13 mouse cellular contexts compared by ENCODE assay signal in the genomic region with DNA sequence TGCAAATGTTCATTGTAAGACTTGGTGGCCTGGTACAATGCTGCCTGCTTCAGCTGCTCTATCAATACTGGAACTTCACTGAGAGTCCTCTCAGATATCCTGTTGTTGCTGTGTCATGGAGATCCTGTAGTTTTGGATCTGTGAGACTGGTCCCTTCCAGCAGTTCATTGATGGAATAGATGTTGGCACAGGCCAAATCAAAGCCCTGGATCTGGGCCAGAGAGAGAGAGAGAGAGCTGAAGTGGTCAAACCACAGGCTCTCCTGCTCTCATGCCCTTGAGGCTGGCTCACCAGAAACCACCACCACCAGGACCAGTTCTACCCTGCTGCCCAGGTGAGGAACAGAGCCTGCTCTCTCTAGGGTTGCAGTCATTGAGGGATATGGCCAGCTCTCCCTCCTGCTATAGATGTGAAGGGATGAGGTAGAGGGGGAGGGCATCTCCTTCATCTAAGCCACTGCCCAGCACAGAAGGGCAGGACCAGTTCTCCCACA. TPM values are rescaled to one million over a fixed set of nuclear protein-coding genes. Genes with fewer than 3 reads are reported as not detected.
DNase-seq lines count a peak whose midpoint lies in the region; ATAC-seq and TF ChIP-seq lines count a peak whose summit lies in the region.
"Had no signal": no experiment of that assay in that cellular context is flagged by ENCODE, and none has a peak within 500 bp of the region (broad histone marks: within the 10 kb centered on the region; RNA-seq: fewer than 3 reads in every experiment).

No protein-coding gene starts in this region.

- ATAC-seq in forebrain, postnatal 0 days, result peak; percentile 10; the same call in 1 of the 2 replicates
- no peak for ATAC-seq in forebrain, embryonic 16.5 days

- peak; percentile 16 for DNase-seq in forebrain, postnatal 0 days
- peak; percentile 35 for DNase-seq in left cerebral cortex, postnatal 4 days
- no peak for DNase-seq in left cerebral cortex, adult 18-20 months (ENCODE audit: low spot score in 2 of 2)
- peak; percentile 17 for DNase-seq in 416B (ENCODE audit: low read depth)
- DNase-seq in Muller cell, postnatal 12 days (ENCODE audit: inconsistent ontology term), result peak; percentile 45
- DNase-seq in c-Kit-positive CD71-positive TER-119-positive erythroid progenitor cells, embryonic 14.5 days (ENCODE audit: low spot score), result no peak
- DNase-seq: cerebellum, adult 18-20 months; gastrocnemius, postnatal 36 days; kidney, adult 8-10 months; liver, embryonic 13.5 days had no signal

- no peak overlapping the region for H3K27ac ChIP-seq in forebrain, postnatal 0 days (ENCODE audit: low read depth, low read length)
- no peak overlapping the region for H3K27ac ChIP-seq in forebrain, embryonic 16.5 days (ENCODE audit: low read length)
- H3K27ac ChIP-seq: heart, embryonic 13.5 days; liver, embryonic 13.5 days; midbrain, embryonic 10.5 days had no signal

- H3K9ac ChIP-seq in forebrain, postnatal 0 days, result no peak overlapping the region
- no peak overlapping the region for H3K9ac ChIP-seq in forebrain, embryonic 16.5 days (replicated peaks; ENCODE audit: low read depth, low read length)
- H3K9ac ChIP-seq: heart, embryonic 13.5 days; liver, embryonic 13.5 days had no signal

- intact Hi-C loops in left cerebral cortex, postnatal 4 days (cut with DNase I), result no loop called here

- no peaks in the 10 kb centered on the region for H3K9me3 ChIP-seq in forebrain, postnatal 0 days (ENCODE audit: low read length)
- no peaks in the 10 kb centered on the region for H3K9me3 ChIP-seq in forebrain, embryonic 16.5 days (ENCODE audit: control insufficient read depth, low read length)
- H3K9me3 ChIP-seq: heart, embryonic 13.5 days; liver, embryonic 13.5 days; midbrain, embryonic 10.5 days had no signal

- no peaks in the 10 kb centered on the region for H3K27me3 ChIP-seq in forebrain, postnatal 0 days (ENCODE audit: insufficient read depth, low read length)
- H3K27me3 ChIP-seq in forebrain, embryonic 16.5 days (replicated peaks; ENCODE audit: control insufficient read depth, insufficient read depth, low read length), result no peaks in the 10 kb centered on the region
- H3K27me3 ChIP-seq: heart, embryonic 13.5 days; liver, embryonic 13.5 days had no signal

- TF ChIP-seq CTCF in forebrain, postnatal 0 days (IDR thresholded peaks at IDR 0.05; ENCODE audit: low read depth), result no peak

- no peak overlapping the region for H3K4me2 ChIP-seq in forebrain, postnatal 0 days (ENCODE audit: low read depth)
- no peak overlapping the region for H3K4me2 ChIP-seq in forebrain, embryonic 16.5 days (ENCODE audit: low read length)
- H3K4me2 ChIP-seq: heart, embryonic 13.5 days; liver, embryonic 13.5 days had no signal

- H3K4me3 ChIP-seq in forebrain, postnatal 0 days (ENCODE audit: low read depth, low read length), result no peak overlapping the region
- no peak overlapping the region for H3K4me3 ChIP-seq in forebrain, embryonic 16.5 days (replicated peaks; ENCODE audit: low read length)
- H3K4me3 ChIP-seq: heart, embryonic 13.5 days; liver, embryonic 13.5 days; midbrain, embryonic 10.5 days had no signal

- no peaks in the 10 kb centered on the region for H3K4me1 ChIP-seq in forebrain, postnatal 0 days (ENCODE audit: insufficient read depth)
- H3K4me1 ChIP-seq in forebrain, embryonic 16.5 days (replicated peaks; ENCODE audit: control insufficient read depth, insufficient read depth, low read length), result no peaks in the 10 kb centered on the region
- H3K4me1 ChIP-seq: midbrain, embryonic 10.5 days had no signal

- H3K36me3 ChIP-seq in forebrain, postnatal 0 days (ENCODE audit: insufficient read depth), result no peaks in the 10 kb centered on the region; the same call in 1 of the 2 replicates
- no peaks in the 10 kb centered on the region for H3K36me3 ChIP-seq in forebrain, embryonic 16.5 days (ENCODE audit: control insufficient read depth, insufficient read depth)
- H3K36me3 ChIP-seq: liver, embryonic 13.5 days had no signal

RNA-seq across cellular contexts. Expression of a gene that starts 10.7 kb away (rescaled TPM):
- total RNA-seq in forebrain, postnatal 0 days (2014; rRNA removed), result 28.9 and 35.1 TPM in 2 replicates
- polyA plus RNA-seq in forebrain, postnatal 0 days (2015; fragmentation: Nextera tagmentation; extraction: Ambion mirVana), result 8.7 and 13.3 TPM in 2 replicates
- 21.9 and 26.6 TPM in 2 replicates for polyA plus RNA-seq in forebrain, embryonic 16.5 days (2015; fragmentation: Nextera tagmentation; extraction: Ambion mirVana)
- total RNA-seq in left cerebral cortex, postnatal 4 days (2021), result 10 to 100 TPM; 32.1 to 34.1 TPM
- 10 to 100 TPM; 38.8 to 40.4 TPM for total RNA-seq in left cerebral cortex, adult 18-20 months (2021)

Comparison
In these comparisons a context has a peak if more than half of its experiments do, and no peak if none do; other contexts are left out.
1. DNase-seq: peak in forebrain, postnatal 0 days (single experiment), left cerebral cortex, postnatal 4 days (single experiment), 416B (single experiment) and Muller cell, postnatal 12 days (single experiment); none in left cerebral cortex, adult 18-20 months (0 of 2) and c-Kit-positive CD71-positive TER-119-positive erythroid progenitor cells, embryonic 14.5 days (single experiment).